ENCODE assay signal across 20 mouse cellular contexts in the genomic region with DNA sequence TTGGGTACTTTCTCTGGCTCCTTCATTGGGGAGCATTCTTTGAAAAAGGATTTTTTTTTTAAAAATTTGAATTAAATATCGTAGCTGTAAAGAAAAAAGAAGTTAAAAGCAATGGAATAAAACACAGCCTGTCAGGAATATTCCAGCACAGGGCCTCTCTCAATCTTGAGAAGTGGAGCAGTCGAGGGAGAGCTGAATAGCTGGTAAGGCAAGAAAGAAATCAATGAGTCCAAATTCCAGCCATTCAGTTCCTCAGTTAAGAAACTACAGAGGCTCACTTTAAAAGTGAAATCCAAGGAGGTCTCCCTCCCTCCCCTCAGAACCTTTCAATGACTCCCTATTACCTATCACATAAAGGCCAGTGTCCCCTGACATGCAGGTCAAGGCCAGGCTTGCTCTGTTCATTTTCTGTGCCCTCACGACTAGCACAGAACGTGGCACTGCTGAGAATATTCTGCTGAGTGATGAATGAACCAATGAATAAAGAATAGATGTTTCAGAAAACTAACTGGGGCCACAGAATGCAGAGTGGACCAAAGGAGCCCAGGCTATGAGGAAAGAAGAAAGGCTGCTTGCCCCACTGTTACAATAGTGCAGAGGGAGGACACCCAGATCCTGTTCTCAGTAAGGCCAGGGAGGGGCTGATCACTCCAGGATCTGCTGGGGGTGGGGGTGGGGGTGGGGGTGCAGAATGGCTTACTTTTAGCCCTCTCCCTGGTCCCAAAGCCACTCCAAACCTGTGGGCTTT.
DNase-seq lines count a peak whose midpoint lies in the region; ATAC-seq and TF ChIP-seq lines count a peak whose summit lies in the region.
"Had no signal": no experiment of that assay in that cellular context is flagged by ENCODE, and none has a peak within 500 bp of the region (broad histone marks: within the 10 kb centered on the region; RNA-seq: fewer than 3 reads in every experiment).

No protein-coding gene starts in this region.

- H3K9ac ChIP-seq in forebrain, embryonic 15.5 days (replicated peaks) = no peak overlapping the region
- no peak overlapping the region for H3K9ac ChIP-seq in midbrain, postnatal 0 days (replicated peaks; ENCODE audit: low read length, poor library complexity, severe bottlenecking)
- H3K9ac ChIP-seq: heart, embryonic 15.5 days; hindbrain, embryonic 13.5 days; liver, embryonic 15.5 days; neural tube, embryonic 15.5 days had no signal

- H3K27ac ChIP-seq in left cerebral cortex, adult 2 months = peak overlapping the region; percentile 40
- peak overlapping the region; percentile 15; the same call in 1 of the 2 replicates for H3K27ac ChIP-seq in forebrain, embryonic 15.5 days (replicated peaks)
- no peak overlapping the region; the same call in 1 of the 2 replicates for H3K27ac ChIP-seq in midbrain, postnatal 0 days (ENCODE audit: low read depth, low read length)
- H3K27ac ChIP-seq: gastrocnemius, adult 2 months; heart, embryonic 15.5 days; hindbrain, embryonic 13.5 days; liver, embryonic 15.5 days; neural tube, embryonic 15.5 days had no signal

- WGBS in forebrain, embryonic 15.5 days = 20% methylated on average over 4 of the region's 4 CpGs
- WGBS in midbrain, postnatal 0 days = 45% methylated on average over 4 of the region's 4 CpGs

- H3K36me3 ChIP-seq in forebrain, embryonic 15.5 days = no peaks in the 10 kb centered on the region
- no peaks in the 10 kb centered on the region for H3K36me3 ChIP-seq in midbrain, postnatal 0 days (ENCODE audit: insufficient read depth, low read length)
- H3K36me3 ChIP-seq: G1E; heart, embryonic 15.5 days; hindbrain, embryonic 13.5 days; liver, embryonic 15.5 days; neural tube, embryonic 15.5 days had no signal

- no peaks in the 10 kb centered on the region for H3K27me3 ChIP-seq in forebrain, embryonic 15.5 days
- H3K27me3 ChIP-seq in midbrain, postnatal 0 days (ENCODE audit: insufficient read depth, low read length) = no peaks in the 10 kb centered on the region
- H3K27me3 ChIP-seq: heart, embryonic 15.5 days; hindbrain, embryonic 13.5 days; liver, embryonic 15.5 days; neural tube, embryonic 15.5 days had no signal

- no peak overlapping the region for H3K4me3 ChIP-seq in left cerebral cortex, adult 2 months
- H3K4me3 ChIP-seq in forebrain, embryonic 15.5 days = no peak overlapping the region
- no peak overlapping the region for H3K4me3 ChIP-seq in midbrain, postnatal 0 days (ENCODE audit: low read depth, low read length)
- H3K4me3 ChIP-seq: gastrocnemius, adult 2 months; heart, embryonic 15.5 days; hindbrain, embryonic 13.5 days; liver, embryonic 15.5 days; myocyte; neural tube, embryonic 15.5 days had no signal

- ATAC-seq in forebrain, embryonic 15.5 days (replicated peaks) = peak; percentile 76
- peak; percentile 49; the same call in 1 of the 2 replicates for ATAC-seq in midbrain, postnatal 0 days (ENCODE audit: low FRiP score)
- ATAC-seq: CD4-positive, CD25-positive, alpha-beta regulatory T cell, adult 4 months; lung, postnatal 0 days had no signal

- peak; percentile 37 for DNase-seq in embryo, embryonic 10 days (ENCODE audit: low spot score)
- DNase-seq in embryo, embryonic 9.5 days (ENCODE audit: extremely low spot score) = no peak
- DNase-seq in left cerebral cortex, adult 2 months (ENCODE audit: extremely low spot score in 1 of 2, low spot score in 2 of 2) = no peak
- no peak for DNase-seq in left cerebral cortex, adult 8-10 months (ENCODE audit: low spot score in 2 of 2)
- DNase-seq in midbrain, postnatal 0 days (ENCODE audit: low spot score) = no peak
- no peak for DNase-seq in layer of hippocampus, adult 9-10 months (ENCODE audit: low spot score)
- DNase-seq in cerebellum, adult 9-11 months = no peak
- DNase-seq: cerebellum, postnatal 25 days; gastrocnemius, adult 2 months; heart, adult 18-20 months; thymus, postnatal 25 days had no signal

- TF ChIP-seq CTCF in left cerebral cortex, adult 2 months (IDR thresholded peaks at IDR 0.05) = no peak
- no peak for TF ChIP-seq CTCF in midbrain, postnatal 0 days (IDR thresholded peaks at IDR 0.05)

- H3K4me2 ChIP-seq in forebrain, embryonic 15.5 days (replicated peaks) = no peak overlapping the region
- no peak overlapping the region for H3K4me2 ChIP-seq in midbrain, postnatal 0 days (ENCODE audit: low read depth, low read length, poor library complexity, severe bottlenecking)
- H3K4me2 ChIP-seq: heart, embryonic 15.5 days; hindbrain, embryonic 13.5 days; liver, embryonic 15.5 days; neural tube, embryonic 15.5 days had no signal

- intact Hi-C loops in left cerebral cortex, adult 2 months (cut with DNase I) = no loop called here

- H3K4me1 ChIP-seq in forebrain, embryonic 15.5 days = peaks cover 19% of the 10 kb centered on the region
- 0 out of 2 replicates have a peak, but pooled peaks cover 6% of the 10 kb centered on the region for H3K4me1 ChIP-seq in midbrain, postnatal 0 days (ENCODE audit: insufficient read depth, low read length)
- H3K4me1 ChIP-seq: heart, embryonic 15.5 days; liver, embryonic 15.5 days had no signal

- no peaks in the 10 kb centered on the region for H3K9me3 ChIP-seq in forebrain, embryonic 15.5 days
- H3K9me3 ChIP-seq in midbrain, postnatal 0 days (ENCODE audit: low read length) = no peaks in the 10 kb centered on the region
- H3K9me3 ChIP-seq: heart, embryonic 15.5 days; hindbrain, embryonic 13.5 days; liver, embryonic 15.5 days; neural tube, embryonic 15.5 days had no signal
